Mouse (Mus musculus): ENCODE measurements around the gene Dhx29. TPM values are rescaled to one million over a fixed set of nuclear protein-coding genes. Genes with fewer than 3 reads are reported as not detected.

The Dhx29 gene
- polyA plus RNA-seq, 1 experiment from 2014 or later, result 6.3 TPM

- peaks cover 46% of the 10 kb centered on the region for H3K36me3 ChIP-seq (ENCODE audit: control insufficient read depth, insufficient read depth)
- no peak for TF ChIP-seq CTCF (IDR thresholded peaks at IDR 0.05; ENCODE audit: low read depth)
- no peak overlapping the region for H3K4me2 ChIP-seq (replicated peaks; ENCODE audit: low read depth)
- 66% methylated on average over 15 of the region's 15 CpGs for WGBS
- no peak overlapping the region for H3K9ac ChIP-seq (ENCODE audit: low read depth, low read length)
- no peak overlapping the region for H3K27ac ChIP-seq (ENCODE audit: low read depth, low read length)
- H3K4me1 ChIP-seq (replicated peaks; ENCODE audit: control insufficient read depth, insufficient read depth, low read length), result no peaks in the 10 kb centered on the region
- H3K27me3 ChIP-seq (replicated peaks; ENCODE audit: control insufficient read depth, insufficient read depth, low read length), result no peaks in the 10 kb centered on the region
- H3K4me3 ChIP-seq (ENCODE audit: low read depth, low read length), result no peak overlapping the region
- no peak for ATAC-seq
- no peaks in the 10 kb centered on the region for H3K9me3 ChIP-seq (ENCODE audit: control insufficient read depth)
Observed at GRCm38 (mm10) chr13:112941879-112942330, 14.7 kb downstream of the Dhx29 start.

DNA sequence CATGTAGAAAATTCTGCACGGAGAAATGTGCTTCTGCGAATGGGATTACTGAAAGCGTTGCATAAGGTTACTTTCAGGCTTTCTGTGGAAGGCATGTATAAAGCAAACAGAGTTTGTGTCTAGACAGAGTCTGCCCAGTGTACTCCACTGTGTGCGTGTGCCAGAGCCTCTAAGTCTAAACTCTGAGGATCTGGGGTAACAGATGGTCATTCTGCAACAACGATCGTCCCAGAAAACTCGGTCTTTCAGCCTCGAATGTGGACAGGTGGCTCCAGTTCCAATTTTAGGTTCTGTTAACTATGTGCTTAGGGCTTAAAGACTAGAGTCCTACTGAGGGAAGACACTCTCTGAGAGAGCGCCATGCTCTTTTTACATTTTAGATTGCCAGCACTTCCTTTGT, 18.1 kb downstream of the Dhx29 start:
- no peak overlapping the region for H3K27ac ChIP-seq (ENCODE audit: low read depth, low read length)
- H3K4me3 ChIP-seq (ENCODE audit: low read depth, low read length), result no peak overlapping the region
- no peaks in the 10 kb centered on the region for H3K4me1 ChIP-seq (replicated peaks; ENCODE audit: control insufficient read depth, insufficient read depth, low read length)
- H3K9me3 ChIP-seq (ENCODE audit: control insufficient read depth), result no peaks in the 10 kb centered on the region
- no peak overlapping the region for H3K9ac ChIP-seq (ENCODE audit: low read depth, low read length)
- no peak for TF ChIP-seq CTCF (IDR thresholded peaks at IDR 0.05; ENCODE audit: low read depth)
- no peaks in the 10 kb centered on the region for H3K27me3 ChIP-seq (replicated peaks; ENCODE audit: control insufficient read depth, insufficient read depth, low read length)
- 92% methylated on average over 9 of the region's 9 CpGs for WGBS
- no peak overlapping the region for H3K4me2 ChIP-seq (replicated peaks; ENCODE audit: low read depth)
- no peak for ATAC-seq
- H3K36me3 ChIP-seq (ENCODE audit: control insufficient read depth, insufficient read depth), result peaks cover 53% of the 10 kb centered on the region

DNA sequence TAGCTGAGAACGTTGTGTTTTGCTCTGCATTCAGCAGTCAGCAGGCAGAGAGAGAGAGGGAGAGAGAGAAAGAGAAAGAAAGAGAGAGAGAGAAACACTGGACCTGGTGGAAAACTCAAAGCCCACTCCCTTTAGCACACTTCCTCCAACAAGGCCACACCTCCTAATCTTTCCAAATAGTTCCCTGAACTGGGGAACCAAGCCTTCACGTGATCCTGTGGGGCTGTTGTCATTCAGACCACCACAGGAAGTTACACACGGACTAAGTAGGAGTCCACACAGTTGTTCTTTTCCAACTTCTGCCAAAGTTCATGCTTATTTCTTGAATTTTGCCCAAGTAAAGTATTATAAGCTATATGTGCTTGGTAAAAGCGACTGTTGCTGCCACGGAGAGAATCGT, 18.6 kb downstream of the Dhx29 start:
- Histone ChIP-seq H3K9ac (ENCODE audit: low read depth, low read length) (no peak overlapping the region), H3K36me3 (ENCODE audit: control insufficient read depth, insufficient read depth) (peaks cover 59% of the 10 kb centered on the region), H3K27ac (ENCODE audit: low read depth, low read length) (no peak overlapping the region), H3K4me3 (ENCODE audit: low read depth, low read length) (no peak overlapping the region), H3K4me1 (replicated peaks; ENCODE audit: control insufficient read depth, insufficient read depth, low read length) (no peaks in the 10 kb centered on the region), H3K9me3 (ENCODE audit: control insufficient read depth) (no peaks in the 10 kb centered on the region), H3K4me2 (replicated peaks; ENCODE audit: low read depth) (no peak overlapping the region), H3K27me3 (replicated peaks; ENCODE audit: control insufficient read depth, insufficient read depth, low read length) (no peaks in the 10 kb centered on the region)
- 88% methylated on average over 6 of the region's 6 CpGs for WGBS
- no peak for TF ChIP-seq CTCF (IDR thresholded peaks at IDR 0.05; ENCODE audit: low read depth)
- no peak for ATAC-seq

DNA sequence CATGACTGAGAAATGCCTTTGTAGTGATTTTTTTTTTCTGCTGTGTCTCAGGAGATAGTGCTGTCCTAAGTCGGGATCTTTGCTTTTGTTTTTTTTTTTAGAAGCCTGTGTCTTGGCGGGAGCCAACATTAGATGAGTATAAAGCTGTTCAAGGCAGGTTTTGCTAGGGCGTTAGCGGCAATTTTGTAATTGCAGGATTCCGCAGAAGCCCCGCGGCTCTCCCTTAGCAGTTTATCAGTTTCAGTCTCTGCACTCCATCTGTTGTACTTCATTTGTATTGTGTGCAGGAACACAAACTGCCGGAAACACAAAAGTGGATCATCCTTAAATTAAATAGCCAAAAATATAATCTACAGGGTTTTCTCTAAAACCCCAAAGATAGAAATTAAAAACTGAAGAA, 26.8 kb downstream of the Dhx29 start:
- whole genome bisulfite sequencing, result 91% methylated on average over 8 of the region's 8 CpGs
- Histone ChIP-seq H3K27ac (ENCODE audit: low read depth, low read length) (no peak overlapping the region), H3K4me1 (replicated peaks; ENCODE audit: control insufficient read depth, insufficient read depth, low read length) (no peaks in the 10 kb centered on the region), H3K36me3 (ENCODE audit: control insufficient read depth, insufficient read depth) (peaks cover 43% of the 10 kb centered on the region), H3K4me3 (ENCODE audit: low read depth, low read length) (no peak overlapping the region), H3K9me3 (ENCODE audit: control insufficient read depth) (no peaks in the 10 kb centered on the region), H3K4me2 (replicated peaks; ENCODE audit: low read depth) (no peak overlapping the region), H3K27me3 (replicated peaks; ENCODE audit: control insufficient read depth, insufficient read depth, low read length) (no peaks in the 10 kb centered on the region), H3K9ac (ENCODE audit: low read depth, low read length) (no peak overlapping the region)
- no peak for ATAC-seq
- no peak for TF ChIP-seq CTCF (IDR thresholded peaks at IDR 0.05; ENCODE audit: low read depth)

DNA sequence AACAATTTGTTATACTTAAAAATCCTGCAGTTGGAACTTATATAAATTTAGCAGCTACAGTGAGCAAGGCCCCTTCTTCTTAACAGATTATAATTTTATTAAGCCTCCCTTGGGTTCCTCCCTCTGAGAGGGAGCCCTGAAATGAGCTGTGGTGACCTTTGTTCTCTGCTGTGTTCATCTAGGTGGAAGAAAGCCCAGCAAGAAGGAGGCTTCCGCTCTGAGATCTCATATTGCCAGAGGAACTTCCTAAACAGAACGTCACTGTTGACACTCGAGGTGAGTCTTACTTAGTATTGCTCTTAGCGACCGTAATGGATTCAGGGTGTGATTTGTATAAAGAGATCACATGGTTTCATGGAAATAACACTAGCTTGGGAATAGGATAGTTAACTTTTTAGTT, 35.8 kb downstream of the Dhx29 start:
- H3K9me3 ChIP-seq (ENCODE audit: control insufficient read depth), result no peaks in the 10 kb centered on the region
- no peak overlapping the region for H3K27ac ChIP-seq (ENCODE audit: low read depth, low read length)
- WGBS, result 60% methylated on average over 5 of the region's 5 CpGs
- peaks cover 24% of the 10 kb centered on the region for H3K36me3 ChIP-seq (ENCODE audit: control insufficient read depth, insufficient read depth)
- TF ChIP-seq CTCF (IDR thresholded peaks at IDR 0.05; ENCODE audit: low read depth), result no peak
- no peaks in the 10 kb centered on the region for H3K27me3 ChIP-seq (replicated peaks; ENCODE audit: control insufficient read depth, insufficient read depth, low read length)
- H3K4me3 ChIP-seq (ENCODE audit: low read depth, low read length), result no peak overlapping the region
- ATAC-seq, result no peak
- no peak overlapping the region for H3K9ac ChIP-seq (ENCODE audit: low read depth, low read length)
- no peak overlapping the region for H3K4me2 ChIP-seq (replicated peaks; ENCODE audit: low read depth)
- no peaks in the 10 kb centered on the region for H3K4me1 ChIP-seq (replicated peaks; ENCODE audit: control insufficient read depth, insufficient read depth, low read length)

GRCm38 (mm10) chr13:112964421-112964820, 37.2 kb downstream of the Dhx29 start:
- 89% methylated on average over 12 of the region's 12 CpGs for WGBS
- Histone ChIP-seq H3K9me3 (ENCODE audit: control insufficient read depth) (no peaks in the 10 kb centered on the region), H3K9ac (ENCODE audit: low read depth, low read length) (no peak overlapping the region), H3K27ac (ENCODE audit: low read depth, low read length) (no peak overlapping the region), H3K36me3 (ENCODE audit: control insufficient read depth, insufficient read depth) (peaks cover 24% of the 10 kb centered on the region), H3K27me3 (replicated peaks; ENCODE audit: control insufficient read depth, insufficient read depth, low read length) (no peaks in the 10 kb centered on the region), H3K4me1 (replicated peaks; ENCODE audit: control insufficient read depth, insufficient read depth, low read length) (no peaks in the 10 kb centered on the region), H3K4me3 (ENCODE audit: low read depth, low read length) (no peak overlapping the region), H3K4me2 (replicated peaks; ENCODE audit: low read depth) (no peak overlapping the region)
- TF ChIP-seq CTCF (IDR thresholded peaks at IDR 0.05; ENCODE audit: low read depth), result no peak
- ATAC-seq, result no peak

DNA sequence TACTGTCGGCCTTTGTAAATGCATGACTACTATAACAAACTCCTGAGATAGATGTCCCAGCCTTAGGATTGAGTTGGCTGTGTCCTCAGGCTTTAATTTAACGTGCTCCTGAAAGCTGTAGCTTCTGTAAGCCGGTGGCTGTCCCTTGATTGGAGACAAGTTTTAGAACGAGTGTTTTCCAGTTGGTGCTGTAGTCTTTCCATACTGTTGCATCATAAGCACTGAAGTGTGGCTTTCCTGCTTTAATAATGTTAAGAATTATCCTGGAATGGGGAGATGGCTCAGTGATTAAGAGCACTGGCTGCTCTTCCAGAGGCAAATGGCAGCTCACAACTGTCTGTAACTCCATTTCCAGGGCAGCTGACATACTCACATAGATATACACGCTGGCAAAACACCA, 40.0 kb downstream of the Dhx29 start:
- H3K4me3 ChIP-seq (ENCODE audit: low read depth, low read length), result no peak overlapping the region
- H3K36me3 ChIP-seq (ENCODE audit: control insufficient read depth, insufficient read depth), result peaks cover 24% of the 10 kb centered on the region
- no peaks in the 10 kb centered on the region for H3K27me3 ChIP-seq (replicated peaks; ENCODE audit: control insufficient read depth, insufficient read depth, low read length)
- H3K4me1 ChIP-seq (replicated peaks; ENCODE audit: control insufficient read depth, insufficient read depth, low read length), result no peaks in the 10 kb centered on the region
- H3K4me2 ChIP-seq (replicated peaks; ENCODE audit: low read depth), result no peak overlapping the region
- ATAC-seq, result no peak
- no peaks in the 10 kb centered on the region for H3K9me3 ChIP-seq (ENCODE audit: control insufficient read depth)
- no peak overlapping the region for H3K9ac ChIP-seq (ENCODE audit: low read depth, low read length)
- no peak overlapping the region for H3K27ac ChIP-seq (ENCODE audit: low read depth, low read length)
- 94% methylated on average over 5 of the region's 5 CpGs for WGBS
- TF ChIP-seq CTCF (IDR thresholded peaks at IDR 0.05; ENCODE audit: low read depth), result no peak

Data from intestine, postnatal 0 days (tissue).